Mouse (Mus musculus) brain, embryonic 14.5 days (tissue): ENCODE results near the gene Mc1r.

ENCODE experiments used
- CTCF ChIP-seq: fragments of 200-500 bp; IDR thresholded peaks from 2 replicates; pipeline ENCODE4 v1.5.1; 2012; ENCODE audit warnings: inconsistent platforms, mild to moderate bottlenecking, moderate library complexity, borderline replicate concordance; ENCODE audit not compliant: insufficient read depth, insufficient read length; ENCODE audit errors: extremely low read depth
- POLR2A ChIP-seq: fragments of 200-500 bp; IDR thresholded peaks from 2 replicates; pipeline ENCODE4 v1.6.1; 2012; ENCODE audit warnings: mild to moderate bottlenecking, inconsistent platforms, borderline replicate concordance; ENCODE audit not compliant: poor library complexity, insufficient read depth, insufficient read length, severe bottlenecking; ENCODE audit errors: extremely low read depth

DNA sequence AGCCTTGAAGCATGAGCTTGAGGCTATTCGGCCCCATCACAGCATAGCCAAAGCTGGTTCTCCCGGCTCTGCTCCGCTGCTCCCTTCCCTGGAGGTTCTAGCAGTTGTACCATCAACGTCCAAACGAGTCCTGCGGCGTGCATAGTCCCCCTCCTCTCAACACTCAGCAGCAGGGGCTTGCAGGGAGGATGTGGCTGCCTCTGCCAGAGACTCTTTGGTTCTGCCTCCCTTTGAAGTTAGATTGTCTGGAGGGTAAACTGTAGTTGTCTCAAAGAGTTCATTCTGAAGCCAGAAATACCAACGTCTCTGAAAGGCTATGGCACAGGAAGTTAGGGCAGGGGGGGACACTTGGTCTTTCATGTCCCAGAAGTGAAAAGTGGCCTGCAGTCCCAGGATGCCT lies 2.4 kb upstream of the Mc1r start:
- TF ChIP-seq CTCF = no peak
- no peak for TF ChIP-seq POLR2A
